Mouse (Mus musculus) ES-E14 (cell line): Measurements from ENCODE around the gene Vmn1r58. TPM values are rescaled to one million over a fixed set of nuclear protein-coding genes. Genes with fewer than 3 reads are reported as not detected.

Experiments
- DNase-seq: peaks from one replicate; pipeline ENCODE4 v3.0.0-alpha.2; 2013; ENCODE audit warnings: low read depth, low spot score
- H3K27ac ChIP-seq: 2 replicates; pipeline ENCODE4 v1.5.1; 2012; ENCODE audit warnings: low read depth, mild to moderate bottlenecking, low read length, moderate library complexity, mixed read lengths; ENCODE audit not compliant: poor library complexity, insufficient read depth, severe bottlenecking
- H3K36me3 ChIP-seq: 2 replicates; pipeline ENCODE4 v1.6.1; 2012; ENCODE audit warnings: mild to moderate bottlenecking, low read length, moderate library complexity, mixed read lengths; ENCODE audit not compliant: control insufficient read depth, poor library complexity, insufficient read depth, severe bottlenecking
- H3K4me1 ChIP-seq, 2 experiments: fragments of 150-350 bp in 1 of 2; sonication (generic) in 1 of 2; 2 replicates each; pipeline ENCODE4 v1.6.1; 2012; ENCODE audit warnings: low read length in 2 of 2, mild to moderate bottlenecking in 1 of 2, mixed read lengths in 1 of 2; ENCODE audit not compliant: control insufficient read depth in 2 of 2, insufficient read depth in 2 of 2, poor library complexity in 1 of 2
- H3K4me3 ChIP-seq, 2 experiments: fragments of 150-350 bp in 1 of 2; sonication (generic) in 1 of 2; 2 replicates each; pipeline ENCODE4 v1.5.1; 2012; ENCODE audit warnings: low read length in 2 of 2, low read depth in 1 of 2, mild to moderate bottlenecking in 1 of 2, mixed read lengths in 1 of 2; ENCODE audit not compliant: insufficient read depth in 1 of 2, poor library complexity in 1 of 2, severe bottlenecking in 1 of 2
- H3K9ac ChIP-seq: 2 replicates; pipeline ENCODE4 v1.6.1; 2012; ENCODE audit warnings: low read depth, mild to moderate bottlenecking, low read length, mixed read lengths; ENCODE audit not compliant: poor library complexity, insufficient read depth, severe bottlenecking
- H3K9me3 ChIP-seq: fragments of 150-350 bp; sonication (generic); 2 replicates; pipeline ENCODE4 v1.6.1; 2012; ENCODE audit warnings: low read depth, mild to moderate bottlenecking, low read length; ENCODE audit not compliant: control insufficient read depth, insufficient read depth
- CHD2 ChIP-seq: IDR thresholded peaks from 2 replicates; pipeline ENCODE4 v1.6.1; 2014; ENCODE audit warnings: mild to moderate bottlenecking, low read depth, low read length, inconsistent platforms
- HCFC1 ChIP-seq: IDR thresholded peaks from 2 replicates; pipeline ENCODE4 v1.6.1; 2012; ENCODE audit warnings: low read length, inconsistent platforms, borderline replicate concordance; ENCODE audit not compliant: insufficient read depth
- MAFK ChIP-seq: IDR thresholded peaks from 2 replicates; pipeline ENCODE4 v1.6.1; 2014; ENCODE audit warnings: mild to moderate bottlenecking, low read depth, low read length, inconsistent platforms; ENCODE audit not compliant: insufficient read depth
- ZC3H11A ChIP-seq: IDR thresholded peaks from 2 replicates; pipeline ENCODE4 v1.6.1; 2012; ENCODE audit warnings: low read depth, mild to moderate bottlenecking, inconsistent platforms, low read length, borderline replicate concordance
- ZNF384 ChIP-seq: IDR thresholded peaks from 2 replicates; pipeline ENCODE4 v1.6.1; 2012; ENCODE audit warnings: low read depth, low read length, inconsistent platforms
- in situ Hi-C, 2 experiments: fragments of 600-800 bp; cut with MboI; formaldehyde crosslinking; loops; one replicate each; pipeline ENCODE4 v1.15.1; 2025; ENCODE audit warnings: low sequenced_read_pairs in 2 of 2, inconsistent platforms in 1 of 2; ENCODE audit not compliant: unreplicated experiment in 2 of 2
- total RNA-seq: library from RNA; depleted of rRNA; stranded (reverse); fragments of 300-350 nt; gene quantifications from 2 replicates; pipeline ENCODE4 v1.2.3, GENCODE M21; 2012; rRNA removed

Gene Vmn1r58
- total RNA-seq, 1 experiment = not detected

DNA sequence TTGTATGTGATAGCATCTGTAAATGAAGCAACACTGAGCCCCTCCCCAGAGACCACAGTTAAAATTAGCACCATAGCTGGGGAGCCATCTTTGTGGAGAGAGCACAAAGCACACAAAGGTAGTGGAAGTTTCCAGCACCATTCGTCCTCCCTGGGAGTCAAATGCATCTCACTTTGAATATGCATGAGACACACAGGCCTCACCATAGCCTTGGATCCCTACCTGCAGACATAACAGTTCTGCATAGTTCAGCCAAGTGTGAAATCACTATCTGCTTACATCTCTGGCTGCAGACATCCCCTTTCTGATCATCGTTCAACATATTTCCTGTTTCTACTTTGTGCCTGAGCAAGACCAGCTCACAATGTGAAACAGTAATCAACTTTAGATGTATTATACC lies 46.5 kb downstream of the Vmn1r58 start:
- DNase-seq = no peak
- Histone ChIP-seq H3K9ac (no peak overlapping the region), H3K36me3 (no peaks in the 10 kb centered on the region), H3K4me1 (no peaks in the 10 kb centered on the region), H3K4me3 (no peak overlapping the region), H3K9me3 (no peaks in the 10 kb centered on the region), H3K27ac (no peak overlapping the region)
- no peak for TF ChIP-seq CHD2
- no peak for TF ChIP-seq ZNF384
- TF ChIP-seq MAFK = no peak
- in situ Hi-C loops = no loop called here

GRCm38 (mm10) chr7:5363599-5363998 lies 49.6 kb downstream of the Vmn1r58 start:
- Histone ChIP-seq H3K36me3 (no peaks in the 10 kb centered on the region), H3K9me3 (no peaks in the 10 kb centered on the region), H3K4me3 (no peak overlapping the region), H3K9ac (no peak overlapping the region), H3K27ac (no peak overlapping the region), H3K4me1 (no peaks in the 10 kb centered on the region)
- in situ Hi-C loops = no loop called here
- DNase-seq = no peak
- TF ChIP-seq ZNF384 = no peak
- no peak for TF ChIP-seq MAFK
- no peak for TF ChIP-seq ZC3H11A
- TF ChIP-seq HCFC1 = no peak
- TF ChIP-seq CHD2 = no peak

Other genes with a start within 250 kb of the Vmn1r58 start
- not detected in 2 replicates for gene Vmn1r56, start 216.6 kb downstream of the Vmn1r58 start, total RNA-seq
- gene Vmn1r57, start 194.9 kb downstream of the Vmn1r58 start, total RNA-seq = 0.11 and 0.13 TPM in 2 replicates
- gene Gm5065, start 62.9 kb downstream of the Vmn1r58 start, total RNA-seq = not detected in 2 replicates
- gene Nlrp2, start 62.4 kb downstream of the Vmn1r58 start, total RNA-seq = not detected in 2 replicates
- gene Vmn1r59, start 43.4 kb upstream of the Vmn1r58 start, total RNA-seq = not detected in 2 replicates
- not detected in 2 replicates for gene Vmn2r28, start 80.6 kb upstream of the Vmn1r58 start, total RNA-seq
- gene Vmn1r60, start 133.9 kb upstream of the Vmn1r58 start, total RNA-seq = not detected in 2 replicates
- gene Vmn1r61, start 199.9 kb upstream of the Vmn1r58 start, total RNA-seq = not detected in 2 replicates